Mouse (Mus musculus) embryonic facial prominence, embryonic 15.5 days (tissue): ENCODE results near the gene Aoah. TPM values are rescaled to one million over a fixed set of nuclear protein-coding genes. Genes with fewer than 3 reads are reported as not detected.

Source experiments
- ATAC-seq: fragments of 200-750 bp; cut with Nextera tagmentation; 2 replicates; pipeline ENCODE4 v1.8.0; 2017; ENCODE audit warnings: low read depth, moderate TSS enrichment; ENCODE audit not compliant: insufficient number of reproducible peaks, low FRiP score, low TSS enrichment
- H3K27ac ChIP-seq: fragments of 300-500 bp; sonication (generic); replicated peaks from 2 replicates; pipeline ENCODE4 v1.5.1; 2015; ENCODE audit warnings: mild to moderate bottlenecking, inconsistent platforms
- H3K27me3 ChIP-seq: fragments of 300-500 bp; sonication (generic); 2 replicates; pipeline ENCODE4 v1.6.1; 2015; ENCODE audit warnings: inconsistent platforms
- H3K36me3 ChIP-seq: fragments of 300-500 bp; sonication (generic); 2 replicates; pipeline ENCODE4 v1.6.1; 2015; ENCODE audit warnings: mild to moderate bottlenecking, inconsistent platforms
- H3K4me1 ChIP-seq: fragments of 300-500 bp; sonication (generic); 2 replicates; pipeline ENCODE4 v1.6.1; 2015; ENCODE audit warnings: inconsistent platforms
- H3K4me2 ChIP-seq: fragments of 300-500 bp; sonication (generic); replicated peaks from 2 replicates; pipeline ENCODE4 v1.6.1; 2015; ENCODE audit warnings: mild to moderate bottlenecking, inconsistent platforms
- H3K4me3 ChIP-seq: fragments of 300-500 bp; sonication (generic); replicated peaks from 2 replicates; pipeline ENCODE4 v1.5.1; 2015; ENCODE audit warnings: mild to moderate bottlenecking, inconsistent platforms
- H3K9ac ChIP-seq: fragments of 300-500 bp; sonication (generic); 2 replicates; pipeline ENCODE4 v1.6.1; 2015; ENCODE audit warnings: inconsistent platforms
- H3K9me3 ChIP-seq: fragments of 300-500 bp; sonication (generic); replicated peaks from 2 replicates; pipeline ENCODE4 v1.6.1; 2016; ENCODE audit warnings: inconsistent platforms
- WGBS: fragments of 180-500 bp; shearing (Covaris S2); methylation state at CpG from one replicate; pipeline ENCODE4 v1.1.7; 2015; 5-methylcytosine and 5-hydroxymethylcytosine counted together
- polyA plus RNA-seq: library from polyadenylated mRNA; unstranded; fragments of >200 nt; fragmentation: Nextera tagmentation; extraction: Ambion mirVana; gene quantifications from 2 replicates; pipeline ENCODE4 v1.2.1, GENCODE M21; 2015

The Aoah gene
- polyA plus RNA-seq, 1 experiment from 2014 or later: 1.4 TPM

DNA sequence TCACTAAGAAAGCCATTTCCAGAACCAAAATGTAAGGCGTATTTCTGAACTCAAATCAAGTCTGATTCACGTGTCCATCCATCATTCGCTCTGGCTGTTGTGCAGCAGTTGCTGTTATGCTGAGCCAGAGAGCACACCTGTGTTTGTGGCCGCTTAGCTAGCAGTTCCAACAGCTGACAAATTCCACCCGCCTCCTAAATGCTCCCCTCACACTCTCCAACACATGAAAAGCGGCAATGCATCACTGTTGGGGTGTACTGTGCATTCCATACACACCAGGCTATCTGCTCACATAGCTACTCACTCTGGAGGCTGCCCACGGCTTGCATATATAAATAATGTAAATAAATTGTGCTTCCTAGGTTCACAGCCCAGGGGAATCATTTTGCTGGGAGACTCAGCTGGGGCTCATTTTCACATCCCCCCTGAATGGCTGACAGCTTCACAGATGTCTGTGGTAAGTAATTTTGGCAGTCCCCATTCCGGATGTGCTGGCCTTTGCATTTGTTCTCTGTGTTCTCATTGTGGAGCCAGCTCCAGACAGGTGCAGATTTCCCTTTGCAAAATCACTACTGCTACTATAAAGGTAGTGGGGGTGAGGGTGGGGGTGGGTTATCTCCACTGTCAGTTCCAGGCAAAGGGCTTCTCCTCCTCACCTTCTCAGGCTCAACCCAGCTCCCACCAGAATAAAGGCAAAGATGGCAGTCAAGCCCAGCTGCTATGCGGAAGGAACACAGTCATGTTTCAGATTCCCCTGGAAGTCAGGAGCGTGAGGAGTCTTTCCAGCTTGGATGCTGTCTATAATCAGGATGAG, 123.0 kb downstream of the Aoah start:
- peak; percentile 57; the same call in 1 of the 2 replicates for ATAC-seq
- Histone ChIP-seq H3K4me3 (no peak overlapping the region), H3K9me3 (no peaks in the 10 kb centered on the region), H3K36me3 (no peaks in the 10 kb centered on the region), H3K27ac (no peak overlapping the region), H3K27me3 (no peaks in the 10 kb centered on the region), H3K4me1 (no peaks in the 10 kb centered on the region), H3K9ac (no peak overlapping the region), H3K4me2 (no peak overlapping the region)
- 62% methylated on average over 10 of the region's 10 CpGs for WGBS

DNA sequence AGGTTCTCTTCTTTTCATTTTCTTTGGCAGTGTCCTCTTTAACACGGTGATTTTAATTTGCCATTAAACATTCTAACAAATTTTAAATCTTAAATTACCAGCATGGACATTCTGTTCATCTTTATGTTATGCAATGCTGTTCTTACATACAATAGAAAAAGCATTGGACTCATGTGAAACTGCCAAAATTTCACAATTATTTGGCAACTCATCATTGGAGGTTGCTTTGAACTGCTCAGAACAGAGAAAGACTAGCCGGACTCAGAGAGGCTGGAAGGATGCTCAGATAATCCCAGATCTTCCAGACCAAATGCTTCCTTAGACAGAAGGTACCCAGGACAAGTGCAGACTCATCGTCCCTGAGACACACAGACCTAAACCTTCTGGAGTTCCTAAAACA, 126.5 kb downstream of the Aoah start:
- no peak overlapping the region for H3K9ac ChIP-seq
- no peak overlapping the region for H3K27ac ChIP-seq
- no peaks in the 10 kb centered on the region for H3K27me3 ChIP-seq
- no peak overlapping the region for H3K4me2 ChIP-seq
- no peaks in the 10 kb centered on the region for H3K4me1 ChIP-seq
- ATAC-seq: no peak
- no peak overlapping the region for H3K4me3 ChIP-seq
- H3K9me3 ChIP-seq: no peaks in the 10 kb centered on the region
- H3K36me3 ChIP-seq: no peaks in the 10 kb centered on the region
- 81% methylated on average over 3 of the region's 3 CpGs for WGBS

DNA sequence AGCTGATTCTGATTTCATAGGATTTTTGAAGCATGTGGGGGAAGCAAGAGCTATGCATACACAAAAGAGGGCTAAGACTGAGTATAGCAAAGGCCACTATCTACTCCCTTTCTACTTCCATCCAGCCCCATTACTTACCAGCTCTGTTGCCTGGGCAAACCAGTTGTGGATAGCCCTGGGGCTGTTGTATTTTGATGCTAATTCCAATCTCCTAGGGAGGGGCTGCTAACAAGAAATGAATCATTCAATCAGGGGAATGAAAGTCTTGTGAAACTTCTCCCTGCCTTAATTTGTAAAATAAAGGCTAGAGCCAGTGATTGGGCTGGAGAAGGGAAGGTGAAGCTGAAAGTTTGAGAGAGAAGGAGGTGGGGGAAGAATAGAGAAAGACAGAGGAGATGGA, 142.1 kb downstream of the Aoah start:
- no peak overlapping the region for H3K4me3 ChIP-seq
- no peaks in the 10 kb centered on the region for H3K4me1 ChIP-seq
- H3K36me3 ChIP-seq: no peaks in the 10 kb centered on the region
- no peaks in the 10 kb centered on the region for H3K27me3 ChIP-seq
- no peak for ATAC-seq
- H3K27ac ChIP-seq: no peak overlapping the region
- no peaks in the 10 kb centered on the region for H3K9me3 ChIP-seq
- H3K4me2 ChIP-seq: no peak overlapping the region
- H3K9ac ChIP-seq: no peak overlapping the region

DNA sequence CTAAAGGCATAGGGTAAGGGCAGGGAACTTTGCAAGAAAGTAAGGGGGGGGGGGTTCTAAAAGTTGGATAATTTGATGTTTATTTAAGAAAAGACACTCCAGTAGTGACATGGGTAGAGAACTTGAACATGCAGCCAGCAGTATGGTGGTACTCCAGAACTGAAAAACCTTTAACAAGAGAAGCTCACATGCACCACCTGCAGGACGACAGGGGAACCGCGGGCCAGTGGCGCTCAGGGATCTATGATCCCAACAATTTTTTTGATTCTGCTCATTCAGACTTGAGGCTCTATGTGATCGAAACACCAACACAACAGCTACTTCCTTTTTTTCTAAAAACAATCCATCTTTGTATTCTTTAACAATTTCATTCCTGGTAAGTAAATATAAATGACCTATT, 143.5 kb downstream of the Aoah start:
- WGBS: 31% methylated on average over 5 of the region's 5 CpGs
- Histone ChIP-seq H3K27ac (no peak overlapping the region), H3K4me1 (no peaks in the 10 kb centered on the region), H3K9ac (no peak overlapping the region), H3K36me3 (no peaks in the 10 kb centered on the region), H3K9me3 (no peaks in the 10 kb centered on the region), H3K4me3 (no peak overlapping the region), H3K4me2 (no peak overlapping the region), H3K27me3 (no peaks in the 10 kb centered on the region)
- no peak for ATAC-seq

DNA sequence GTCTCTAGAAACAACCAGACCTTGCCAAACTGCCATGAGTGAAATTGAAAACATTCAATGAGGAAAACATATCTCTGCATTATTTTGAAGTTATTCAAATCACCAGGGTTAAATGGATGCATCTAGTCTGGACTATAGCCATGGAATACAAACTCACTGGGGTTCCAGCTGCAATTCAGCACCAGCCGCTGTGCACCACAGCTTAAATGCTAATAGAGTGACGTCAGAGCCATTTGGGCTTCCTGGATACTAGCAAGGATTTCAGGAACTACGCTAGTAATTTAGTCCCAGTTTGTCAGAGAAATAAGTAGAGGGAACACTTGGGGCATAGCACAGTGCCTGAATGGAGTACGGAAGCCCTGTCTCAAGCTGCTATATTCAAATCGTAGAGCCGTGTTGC, 145.2 kb downstream of the Aoah start:
- Histone ChIP-seq H3K4me2 (no peak overlapping the region), H3K27me3 (no peaks in the 10 kb centered on the region), H3K4me3 (no peak overlapping the region), H3K36me3 (no peaks in the 10 kb centered on the region), H3K9me3 (no peaks in the 10 kb centered on the region), H3K27ac (no peak overlapping the region), H3K4me1 (no peaks in the 10 kb centered on the region), H3K9ac (no peak overlapping the region)
- no peak for ATAC-seq
- WGBS: 70% methylated on average over 6 of the region's 6 CpGs

DNA sequence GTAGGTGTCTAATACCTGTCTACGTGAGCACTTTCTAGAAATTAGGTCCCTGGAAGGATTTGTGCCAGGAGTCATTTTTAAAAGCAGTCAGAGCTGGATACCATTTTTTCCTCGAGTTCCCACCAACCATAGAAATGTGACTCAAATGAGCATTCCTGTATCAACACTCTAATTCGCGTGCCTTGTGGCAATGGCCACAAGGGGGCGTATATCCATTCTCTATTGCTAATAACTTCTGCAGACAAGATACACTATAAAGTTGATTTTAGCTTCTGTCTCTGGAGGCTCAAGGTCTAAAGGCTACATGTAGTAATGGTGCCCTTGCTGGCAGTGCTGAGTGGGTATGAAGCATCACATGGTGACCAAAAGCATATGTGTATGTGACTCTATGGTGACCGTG, 146.5 kb downstream of the Aoah start:
- H3K27me3 ChIP-seq: no peaks in the 10 kb centered on the region
- no peak for ATAC-seq
- 47% methylated on average over 6 of the region's 6 CpGs for WGBS
- no peaks in the 10 kb centered on the region for H3K36me3 ChIP-seq
- H3K27ac ChIP-seq: no peak overlapping the region
- no peak overlapping the region for H3K4me3 ChIP-seq
- H3K9ac ChIP-seq: no peak overlapping the region
- H3K9me3 ChIP-seq: no peaks in the 10 kb centered on the region
- H3K4me2 ChIP-seq: no peak overlapping the region
- no peaks in the 10 kb centered on the region for H3K4me1 ChIP-seq

DNA sequence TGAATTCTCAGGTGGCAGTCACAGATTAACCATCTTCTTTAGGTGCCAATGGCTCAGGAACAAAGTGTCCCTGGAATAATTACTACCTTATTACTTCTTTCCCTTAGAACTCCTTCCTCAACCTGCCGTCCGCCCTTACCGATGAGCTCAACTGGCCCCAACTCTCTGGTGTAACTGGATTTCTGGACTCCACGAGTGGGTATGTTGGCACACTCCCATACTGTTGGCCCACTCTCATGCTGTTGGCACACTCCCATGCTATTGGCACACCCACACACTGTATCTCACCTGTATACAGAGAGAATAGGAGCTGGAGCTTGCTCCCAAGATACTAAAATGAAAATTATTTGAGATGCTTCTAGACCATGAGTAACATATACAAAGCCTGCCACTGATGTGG, 147.8 kb downstream of the Aoah start:
- ATAC-seq: no peak
- no peaks in the 10 kb centered on the region for H3K4me1 ChIP-seq
- no peak overlapping the region for H3K4me2 ChIP-seq
- H3K27me3 ChIP-seq: no peaks in the 10 kb centered on the region
- no peaks in the 10 kb centered on the region for H3K9me3 ChIP-seq
- H3K36me3 ChIP-seq: no peaks in the 10 kb centered on the region
- H3K27ac ChIP-seq: no peak overlapping the region
- no peak overlapping the region for H3K9ac ChIP-seq
- H3K4me3 ChIP-seq: no peak overlapping the region
- 97% methylated on average over 4 of the region's 4 CpGs for WGBS

DNA sequence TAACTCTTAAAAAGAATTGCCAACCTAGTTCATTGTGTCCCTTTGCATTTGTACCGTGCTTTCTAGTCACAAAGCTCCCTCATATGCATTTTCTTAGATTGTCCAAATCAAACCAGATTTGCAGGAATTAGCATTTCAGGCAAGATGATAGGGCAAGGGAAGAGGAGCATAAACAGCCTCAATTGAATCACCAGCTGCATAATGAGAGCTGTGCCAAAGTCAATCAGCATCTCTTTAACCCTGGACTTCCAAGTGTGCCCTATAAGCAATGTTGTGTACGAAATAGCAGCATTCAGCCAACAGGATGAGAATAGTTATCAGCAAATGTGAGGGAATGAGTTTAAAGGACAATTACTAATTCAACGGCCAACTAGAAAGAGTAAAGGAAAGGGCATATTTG, 169.2 kb downstream of the Aoah start:
- H3K27ac ChIP-seq: no peak overlapping the region
- H3K4me2 ChIP-seq: no peak overlapping the region
- no peak for ATAC-seq
- H3K36me3 ChIP-seq: no peaks in the 10 kb centered on the region
- WGBS: 73% methylated on average over 3 of the region's 3 CpGs
- H3K4me3 ChIP-seq: no peak overlapping the region
- no peaks in the 10 kb centered on the region for H3K9me3 ChIP-seq
- H3K27me3 ChIP-seq: no peaks in the 10 kb centered on the region
- no peak overlapping the region for H3K9ac ChIP-seq
- H3K4me1 ChIP-seq: no peaks in the 10 kb centered on the region

DNA sequence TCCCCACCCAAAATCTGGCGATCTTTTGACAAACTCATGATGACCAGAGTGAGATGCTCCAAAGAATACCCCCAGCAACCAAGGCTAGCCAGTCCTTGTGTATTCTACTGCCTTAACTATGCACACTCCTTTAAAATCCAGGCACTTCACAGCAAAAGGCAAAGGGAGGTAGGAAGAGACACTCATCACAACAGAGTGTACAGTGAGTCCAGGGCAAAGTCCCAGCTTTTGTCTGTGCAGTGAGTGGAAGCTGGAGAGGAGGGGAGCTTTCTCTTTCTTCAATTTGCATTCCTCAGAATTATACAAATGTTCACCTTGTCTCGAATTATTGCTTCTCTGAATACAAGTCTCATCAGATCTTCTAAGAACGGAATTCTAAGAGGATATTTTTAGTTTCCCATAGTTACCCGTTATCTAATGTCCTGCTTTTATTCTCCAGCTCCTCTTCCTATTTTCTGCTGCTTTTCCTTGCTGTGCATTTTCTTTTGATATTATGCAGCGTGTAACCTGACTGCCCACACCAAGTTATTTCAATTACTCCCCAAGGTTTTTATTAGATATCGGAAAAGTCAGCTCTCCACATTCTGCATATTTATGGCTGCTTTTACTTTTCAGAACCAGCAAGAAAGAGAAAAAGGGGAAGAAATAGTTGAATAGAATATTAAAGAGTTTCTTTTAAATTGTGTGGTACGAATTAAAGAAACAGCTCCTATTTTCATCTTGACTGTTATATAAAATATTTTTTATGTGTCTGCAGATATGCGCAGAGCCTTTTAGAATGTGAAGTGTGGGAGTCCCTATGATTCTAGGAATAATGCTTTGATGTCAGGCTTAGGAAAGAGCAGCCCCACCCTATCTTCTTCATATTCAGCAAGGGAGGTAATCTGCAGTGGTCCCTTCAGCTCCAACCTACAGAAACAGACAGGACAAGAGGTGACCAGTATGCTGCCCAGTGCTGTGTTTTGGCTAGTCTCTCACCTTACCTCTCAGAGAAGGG, 187.6 kb downstream of the Aoah start:
- no peaks in the 10 kb centered on the region for H3K4me1 ChIP-seq
- no peaks in the 10 kb centered on the region for H3K9me3 ChIP-seq
- ATAC-seq: no peak
- no peaks in the 10 kb centered on the region for H3K36me3 ChIP-seq
- H3K9ac ChIP-seq: no peak overlapping the region
- no peak overlapping the region for H3K27ac ChIP-seq
- no peaks in the 10 kb centered on the region for H3K27me3 ChIP-seq
- no peak overlapping the region for H3K4me2 ChIP-seq
- 75% methylated on average over 8 of the region's 8 CpGs for WGBS
- H3K4me3 ChIP-seq: no peak overlapping the region

DNA sequence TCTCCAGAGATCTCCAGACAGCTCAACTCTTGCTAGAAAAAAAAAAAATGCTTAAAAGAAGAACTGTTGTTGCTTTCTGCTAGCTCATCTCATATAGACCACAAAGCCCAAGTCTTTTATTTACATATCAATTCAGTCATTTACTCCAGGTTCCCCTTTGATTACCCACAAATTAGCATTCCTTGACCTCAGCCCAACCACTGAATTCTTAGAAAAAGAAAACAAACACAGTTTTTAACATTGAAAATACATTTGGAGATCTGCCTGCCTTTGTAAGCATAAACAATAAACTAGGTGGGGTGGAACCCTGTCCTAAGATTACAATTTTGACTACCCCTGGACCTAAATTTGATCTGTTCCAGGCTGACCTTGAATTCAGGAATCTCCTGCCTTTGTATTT, 191.6 kb downstream of the Aoah start:
- no peak overlapping the region for H3K27ac ChIP-seq
- H3K9me3 ChIP-seq: no peaks in the 10 kb centered on the region
- H3K4me2 ChIP-seq: no peak overlapping the region
- H3K4me3 ChIP-seq: no peak overlapping the region
- no peaks in the 10 kb centered on the region for H3K4me1 ChIP-seq
- no peaks in the 10 kb centered on the region for H3K36me3 ChIP-seq
- H3K9ac ChIP-seq: no peak overlapping the region
- no peaks in the 10 kb centered on the region for H3K27me3 ChIP-seq
- ATAC-seq: no peak

DNA sequence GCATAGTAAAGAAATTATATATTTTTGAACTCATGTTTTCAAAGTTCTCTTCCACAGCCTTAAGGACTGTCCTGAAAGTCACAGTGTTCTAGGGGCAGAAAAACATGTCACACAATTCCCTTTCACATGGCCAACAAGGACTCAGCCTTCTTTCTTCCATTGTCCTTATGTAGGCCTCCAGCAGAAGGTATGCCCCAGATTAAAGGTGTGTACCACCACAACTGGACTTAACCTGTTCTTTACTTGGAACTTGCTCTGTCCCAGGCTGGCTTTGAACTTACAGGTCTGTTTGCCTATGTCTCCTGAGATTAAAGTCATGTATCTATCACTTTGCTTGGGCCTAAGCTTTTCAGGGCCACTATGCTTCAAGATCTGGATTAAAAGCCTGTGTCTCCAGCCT, 192.0 kb downstream of the Aoah start:
- H3K27me3 ChIP-seq: no peaks in the 10 kb centered on the region
- no peak overlapping the region for H3K4me3 ChIP-seq
- no peaks in the 10 kb centered on the region for H3K9me3 ChIP-seq
- ATAC-seq: no peak
- H3K9ac ChIP-seq: no peak overlapping the region
- H3K36me3 ChIP-seq: no peaks in the 10 kb centered on the region
- H3K27ac ChIP-seq: no peak overlapping the region
- H3K4me1 ChIP-seq: no peaks in the 10 kb centered on the region
- H3K4me2 ChIP-seq: no peak overlapping the region
